Mouse (Mus musculus): Measurements from ENCODE around the gene Epo. TPM values are rescaled to one million over a fixed set of nuclear protein-coding genes. Genes with fewer than 3 reads are reported as not detected.

Gene Epo
- total RNA-seq, 1 experiment from 2014 or later = not detected

DNA sequence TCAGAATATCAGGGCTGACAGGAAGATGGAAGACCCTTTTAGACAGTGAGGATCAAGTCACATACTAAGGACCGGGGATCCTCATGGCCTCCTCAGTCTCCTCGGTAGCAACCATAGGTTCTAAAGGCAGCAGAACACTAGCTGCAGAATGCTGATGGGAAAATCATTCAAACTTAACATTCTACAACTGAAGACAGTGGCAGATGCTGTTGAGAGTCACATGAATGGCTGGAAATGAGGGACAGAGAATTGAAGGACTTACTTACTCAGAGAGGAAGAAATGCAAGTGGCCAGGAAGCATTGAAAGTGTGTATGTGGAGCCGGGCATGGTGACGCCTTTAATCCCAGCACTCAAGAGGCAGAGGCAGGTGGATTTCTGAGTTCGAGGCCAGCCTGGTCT, 56.1 kb downstream of the Epo start, which contains the start of gene Zan:
Gene Zan (minus strand): TSS at position 101 of the 400 bp plus-strand sequence.
- no peak for DNase-seq

DNA sequence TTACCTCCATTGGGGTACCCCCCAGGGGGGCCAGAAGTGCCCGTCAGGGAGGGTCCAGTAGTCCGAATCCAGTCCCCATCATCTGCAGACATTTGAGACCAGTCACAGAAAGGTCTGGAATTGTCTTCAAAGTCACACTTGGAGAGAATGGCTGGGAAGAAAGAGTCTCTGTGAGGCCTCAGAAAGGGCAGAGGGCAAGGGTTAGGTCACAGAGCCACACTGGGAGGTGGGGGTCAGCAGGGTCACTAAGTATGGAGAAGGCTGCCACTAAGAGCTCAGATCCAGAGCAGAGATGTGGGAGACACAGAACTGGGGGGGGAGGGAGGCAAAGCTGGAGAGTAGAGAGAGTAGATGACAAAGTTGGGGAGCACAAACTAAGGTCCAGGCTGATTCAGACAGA, 58.7 kb downstream of the Epo start:
- DNase-seq = no peak

DNA sequence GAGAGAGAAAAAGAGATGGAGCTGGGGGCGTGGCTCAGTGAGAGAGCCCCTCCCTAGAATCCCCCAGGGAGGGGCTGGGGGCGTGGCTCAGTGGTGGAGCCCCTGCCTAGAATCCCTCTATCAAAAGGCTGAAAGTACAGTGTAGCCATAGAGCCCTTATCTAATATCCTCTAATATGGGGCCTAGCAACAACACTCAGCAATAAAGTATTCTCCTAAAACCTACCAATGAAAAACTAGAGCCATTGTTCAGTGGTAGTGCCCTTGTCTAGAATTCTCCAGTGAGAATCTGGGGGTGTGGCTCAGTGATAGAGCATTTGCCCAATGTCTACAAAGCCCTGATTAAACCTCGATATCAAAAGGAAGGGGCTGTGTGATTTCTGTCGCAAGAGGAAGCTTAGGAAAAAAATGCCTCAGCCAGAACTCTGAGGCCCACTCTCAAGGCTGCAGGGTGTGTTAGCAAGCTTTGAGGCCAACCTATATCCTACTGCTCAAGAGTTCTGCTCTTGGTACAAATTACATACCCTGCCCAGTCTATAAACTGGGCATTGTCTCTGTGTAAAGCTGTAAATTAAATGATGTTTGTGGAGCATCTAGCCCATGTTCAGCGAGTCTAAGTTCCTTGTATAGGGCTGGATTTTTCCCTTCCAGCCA, 60.7 kb downstream of the Epo start:
- no peak for DNase-seq

DNA sequence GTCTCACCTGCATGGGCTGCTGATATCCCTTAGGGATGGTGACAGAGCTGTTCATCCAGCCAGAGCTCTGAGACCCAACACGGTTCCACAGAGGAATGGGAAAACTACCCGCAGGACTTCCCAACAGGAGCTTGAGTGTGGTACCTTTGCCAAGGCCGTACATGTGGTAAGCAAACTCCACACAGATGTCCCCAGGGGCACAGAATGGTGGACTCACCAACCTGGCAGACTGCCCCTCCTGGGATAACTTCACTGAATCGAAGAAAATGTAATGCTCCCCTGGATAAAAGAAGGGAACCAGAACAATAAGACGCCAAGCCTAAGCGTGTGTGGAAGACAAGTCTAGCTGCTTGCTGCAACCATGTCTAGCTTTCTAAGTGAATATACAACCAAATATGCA, 66.1 kb downstream of the Epo start:
- DNase-seq = peak; percentile 53

DNA sequence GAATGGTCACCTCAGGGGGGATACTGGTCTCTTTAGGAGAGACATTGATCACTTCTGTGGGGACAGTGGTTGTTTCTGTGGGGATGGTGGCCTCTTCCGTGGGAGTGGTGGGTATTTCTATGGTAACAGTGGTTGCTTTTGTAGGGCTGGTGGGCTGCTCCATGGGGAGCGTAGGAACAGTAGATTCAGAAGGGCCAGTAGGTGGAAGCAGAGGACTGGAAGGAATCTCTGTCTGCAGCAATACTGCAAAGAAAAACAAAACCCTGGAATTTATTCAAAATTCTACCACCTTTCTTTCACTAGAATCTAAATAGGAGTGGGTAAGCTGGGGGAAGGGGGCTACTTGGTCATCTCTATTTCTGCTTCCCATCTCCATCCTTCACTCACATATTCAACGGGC, 68.0 kb downstream of the Epo start:
- no peak for DNase-seq

DNA sequence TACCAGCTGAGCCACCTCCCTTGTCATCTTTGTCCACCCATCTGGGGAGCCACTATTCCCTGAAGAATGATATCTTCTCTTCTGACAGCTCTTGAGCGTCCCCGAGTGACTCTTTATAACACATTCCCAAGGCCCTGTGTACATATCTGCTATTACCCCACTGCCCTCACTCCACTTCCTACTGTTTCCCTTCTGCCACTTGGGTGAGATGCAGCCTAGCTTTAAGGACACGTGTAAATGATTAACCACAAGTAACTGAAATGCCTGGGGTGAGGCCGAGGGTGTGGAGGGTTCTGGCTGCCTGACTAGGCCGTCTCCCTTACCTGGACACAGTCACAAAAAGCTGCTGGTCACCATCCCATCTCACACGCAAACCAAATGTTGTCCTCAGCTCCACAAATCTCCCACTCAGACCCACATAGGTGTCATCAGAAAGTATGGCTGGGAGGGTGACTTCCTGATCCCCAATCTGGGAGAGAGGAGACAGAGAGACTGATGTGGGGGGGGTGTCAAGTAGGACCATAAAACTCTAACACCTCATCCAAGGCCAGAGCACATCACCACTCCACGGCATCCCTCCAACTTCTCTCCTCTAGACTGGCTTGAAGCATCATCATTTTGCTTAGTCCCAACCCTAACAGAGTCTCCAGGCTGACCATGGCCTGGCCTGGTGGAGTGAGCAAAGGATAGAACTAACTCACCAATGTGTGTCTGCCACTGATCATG, 77.0 kb downstream of the Epo start:
- no peak for DNase-seq

DNA sequence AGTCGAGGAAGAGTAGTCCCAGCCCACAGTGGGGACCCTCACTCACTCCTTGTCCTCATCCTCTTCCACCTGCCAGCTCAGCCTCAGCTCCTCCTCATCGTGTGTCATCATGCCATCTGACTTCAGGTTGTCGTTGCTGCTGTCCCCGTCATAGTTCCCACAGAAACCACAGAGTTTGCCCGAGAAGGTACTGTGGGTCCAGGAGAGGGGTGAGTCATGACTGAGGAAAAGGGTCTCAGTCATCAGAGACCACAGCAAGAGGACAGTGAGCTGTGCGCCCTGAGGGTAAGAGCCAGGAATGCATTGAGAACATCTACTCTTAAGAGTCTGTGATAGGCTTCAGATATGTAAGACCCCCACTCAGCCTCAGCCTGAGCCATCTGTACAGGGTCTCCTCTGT, 77.8 kb downstream of the Epo start:
- no peak for DNase-seq

DNA sequence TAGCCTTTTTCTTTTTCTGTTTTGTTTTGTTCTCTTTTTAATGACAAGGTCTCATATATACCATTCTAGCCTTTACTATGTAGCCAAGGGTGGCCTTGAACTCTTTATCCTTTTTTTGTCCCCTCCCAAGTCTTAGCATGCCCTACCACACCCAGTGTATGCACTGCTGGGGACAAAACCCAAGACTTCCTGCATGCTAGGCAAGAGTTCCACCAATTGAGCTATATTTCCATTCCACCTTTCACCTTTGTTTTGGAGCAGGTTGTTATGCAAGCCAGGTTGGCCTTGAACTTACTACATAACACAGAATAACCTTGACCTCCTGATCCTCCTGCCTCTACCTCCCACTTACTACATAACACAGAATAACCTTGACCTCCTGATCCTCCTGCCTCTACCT, 87.5 kb downstream of the Epo start:
- no peak for DNase-seq

DNA sequence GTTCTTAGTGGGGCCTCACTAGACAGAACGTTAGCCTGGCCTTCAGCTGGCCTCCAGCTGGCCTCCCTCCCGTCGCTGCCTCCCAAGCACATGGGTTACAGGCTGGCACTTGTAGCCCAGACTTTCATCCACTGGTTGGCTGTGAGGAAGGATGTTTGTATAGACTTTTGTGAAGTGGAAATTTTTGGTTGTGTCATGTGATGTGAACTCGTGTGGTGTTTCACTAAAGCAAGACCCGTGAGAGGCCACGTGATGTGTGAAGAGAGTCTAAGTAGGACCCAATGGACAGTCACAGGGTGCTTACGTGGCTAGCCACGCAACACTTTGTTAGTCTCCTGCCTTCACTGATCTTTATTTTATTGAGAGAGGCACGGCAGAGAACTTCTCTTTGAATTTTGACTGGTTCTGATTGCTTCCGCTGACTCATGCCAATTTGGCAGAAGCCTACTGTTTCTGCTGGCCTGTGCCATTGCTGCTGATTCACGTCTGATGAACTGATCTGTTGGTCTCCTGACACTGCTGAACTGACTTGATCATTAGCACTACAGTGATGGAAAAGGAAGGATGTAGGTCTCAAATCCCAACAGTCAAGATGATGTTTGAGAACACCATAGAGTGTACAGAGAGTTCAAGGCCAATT, 92.7 kb downstream of the Epo start:
- peak; percentile 60 for DNase-seq

DNA sequence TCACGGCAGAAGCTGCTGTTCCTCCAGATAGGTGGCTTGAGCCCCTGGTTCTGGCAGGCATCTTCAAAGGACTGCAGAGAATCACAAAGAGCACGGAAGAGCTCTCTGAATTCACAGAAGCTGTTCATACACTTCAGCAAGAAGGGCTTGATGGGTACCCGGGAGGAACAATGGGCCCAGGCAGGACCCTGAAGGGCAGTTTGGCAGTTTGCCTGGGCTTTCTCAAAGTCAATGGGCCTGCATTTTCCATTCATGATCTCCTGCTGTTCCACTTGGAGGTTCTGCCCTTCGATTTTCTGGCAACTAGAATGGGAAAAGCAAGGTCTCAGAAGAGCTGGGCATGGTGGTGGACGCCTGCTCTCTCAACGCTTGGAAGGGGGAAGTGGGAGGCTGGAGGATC, 99.2 kb downstream of the Epo start:
- no peak for DNase-seq

Small RNA genes within 50 kb of the gene (microRNA-seq; reads per million reads assigned to microRNA genes)
- gene Mir6418 = 0.76 to 0.85 reads per million in 2 experiments

Other genes with a start within 250 kb of the Epo start
- 10.3 and 17.4 TPM in 2 replicates for gene Ache, start 245.7 kb downstream of the Epo start, total RNA-seq (2021)
- 8.0 and 11.9 TPM in 2 replicates for gene Ufsp1, start 238.6 kb downstream of the Epo start, total RNA-seq (2021)
- gene Srrt, start 225.6 kb downstream of the Epo start, total RNA-seq (2021) = 139 and 168 TPM in 2 replicates
- gene Trip6, start 218.8 kb downstream of the Epo start, total RNA-seq (2021) = 29.2 and 34.7 TPM in 2 replicates
- 9.4 and 13.0 TPM in 2 replicates for gene Slc12a9, start 199.6 kb downstream of the Epo start, total RNA-seq (2021)
- gene Ephb4, start 183.1 kb downstream of the Epo start, total RNA-seq (2021) = 65.1 and 69.7 TPM in 2 replicates
- not detected in 2 replicates for gene Zan, start 56.2 kb downstream of the Epo start, total RNA-seq (2021)
- 22.3 and 26.2 TPM in 2 replicates for gene Pop7, start 30.7 kb downstream of the Epo start, total RNA-seq (2021)
- 30.5 and 36.6 TPM in 2 replicates for gene Gigyf1, start 14.7 kb downstream of the Epo start, total RNA-seq (2021)
- gene Gnb2, start 268 bp upstream of the Epo start, total RNA-seq (2021) = 574 and 611 TPM in 2 replicates
- gene Actl6b, start 20.3 kb upstream of the Epo start, total RNA-seq (2021) = 2.8 and 3.8 TPM in 2 replicates
- 1.4 and 26.4 TPM in 2 replicates for gene Tfr2, start 36.6 kb upstream of the Epo start, total RNA-seq (2021)
- gene Mospd3, start 67.8 kb upstream of the Epo start, total RNA-seq (2021) = 42.5 and 44.9 TPM in 2 replicates
- 414 and 471 TPM in 2 replicates for gene Pcolce, start 80.5 kb upstream of the Epo start, total RNA-seq (2021)
- 0.38 and 0.85 TPM in 2 replicates for gene Fbxo24, start 95.8 kb upstream of the Epo start, total RNA-seq (2021)
- gene Lrch4, start 95.9 kb upstream of the Epo start, total RNA-seq (2021) = 30.1 and 35.9 TPM in 2 replicates
- gene Gm20605, start 95.9 kb upstream of the Epo start, total RNA-seq (2021) = 7.2 and 11.6 TPM in 2 replicates
- 7.4 and 12.8 TPM in 2 replicates for gene Sap25, start 108.1 kb upstream of the Epo start, total RNA-seq (2021)
- gene Irs3, start 112.5 kb upstream of the Epo start, total RNA-seq (2021) = 4.2 and 4.6 TPM in 2 replicates
- gene Agfg2, start 151.5 kb upstream of the Epo start, total RNA-seq (2021) = 22.9 and 25.3 TPM in 2 replicates
- gene Nyap1, start 208.4 kb upstream of the Epo start, total RNA-seq (2021) = 3.6 and 5.9 TPM in 2 replicates
- gene Tsc22d4, start 212.5 kb upstream of the Epo start, total RNA-seq (2021) = 74.9 and 87.3 TPM in 2 replicates
- 20.4 and 21.9 TPM in 2 replicates for gene Ppp1r35, start 245.6 kb upstream of the Epo start, total RNA-seq (2021)

Measured in adrenal gland, postnatal 14 days (tissue).